Mouse (Mus musculus) mesoderm, embryonic 11.5 days (tissue): ENCODE measurements around the gene Hoxc11.

Source experiments
- DNase-seq: peaks from one replicate; pipeline ENCODE4 v3.0.0-alpha.2; 2012; ENCODE audit warnings: low read depth, low spot score

Gene Hoxc11

GRCm38 (mm10) chr15:102954192-102955006 is at the start of gene Hoxc11:
Hoxc11 (plus strand) TSS chr15:102954427.
- peak; percentile 41 for DNase-seq

DNA sequence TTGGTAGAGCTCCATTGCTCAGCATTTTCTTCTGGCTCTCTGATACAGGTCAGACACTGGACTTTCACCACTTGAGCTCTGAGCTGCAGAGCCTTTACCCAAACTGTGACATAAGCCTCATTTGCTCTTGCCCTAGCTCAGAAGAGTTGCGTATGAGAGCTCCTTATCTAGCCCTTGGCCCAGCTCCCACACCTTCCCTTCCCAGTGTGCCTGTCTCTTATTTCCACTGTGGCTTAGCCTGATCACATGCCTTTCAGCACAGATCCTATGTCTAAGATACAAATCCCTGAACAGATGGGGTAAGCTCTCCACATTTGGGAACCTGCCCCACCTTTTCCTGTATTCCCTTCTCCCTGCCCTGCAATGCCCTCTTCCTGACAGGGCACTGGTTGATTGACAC is 49.3 kb upstream of the Hoxc11 start:
- DNase-seq = no peak

- no peak for DNase-seq
Observed at GRCm38 (mm10) chr15:102909536-102909935, 44.7 kb upstream of the Hoxc11 start.

- DNase-seq = no peak
Observed at GRCm38 (mm10) chr15:102910038-102910437, 44.2 kb upstream of the Hoxc11 start.

GRCm38 (mm10) chr15:102910496-102911095 is 43.6 kb upstream of the Hoxc11 start:
- DNase-seq = no peak

GRCm38 (mm10) chr15:102913038-102913585 is 41.1 kb upstream of the Hoxc11 start:
- DNase-seq = no peak

DNA sequence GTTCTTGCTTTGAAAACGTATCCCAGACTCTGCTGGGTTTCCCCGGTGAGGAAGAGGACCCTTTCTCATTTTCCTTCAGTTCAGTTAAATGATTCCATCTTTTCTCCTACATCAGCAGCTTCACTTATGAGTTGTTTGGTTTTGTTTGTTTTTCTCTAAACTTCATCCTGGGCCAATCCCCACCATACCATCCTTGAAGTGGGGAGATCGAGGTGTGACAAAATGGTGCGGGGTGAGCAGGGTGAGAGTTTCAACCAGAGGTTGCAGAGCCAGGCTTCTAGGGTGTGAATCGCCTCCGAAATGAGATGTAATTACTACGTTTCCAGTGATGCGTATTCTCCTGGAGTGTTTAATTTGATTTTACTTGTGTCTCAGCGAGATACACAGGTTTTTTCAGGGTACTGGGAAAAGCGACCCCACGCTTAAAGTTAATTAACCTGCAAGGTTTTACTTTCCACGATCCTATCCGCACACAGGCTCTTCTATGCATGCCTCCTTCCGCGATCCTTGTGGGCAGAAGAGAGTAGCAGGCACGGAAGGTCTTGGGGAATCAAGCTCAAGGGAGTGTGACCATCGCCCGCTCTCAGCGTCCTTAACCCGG is 36.2 kb upstream of the Hoxc11 start:
- peak; percentile 19 for DNase-seq

- no peak for DNase-seq
Observed at GRCm38 (mm10) chr15:102918611-102919265, 35.5 kb upstream of the Hoxc11 start.

DNA sequence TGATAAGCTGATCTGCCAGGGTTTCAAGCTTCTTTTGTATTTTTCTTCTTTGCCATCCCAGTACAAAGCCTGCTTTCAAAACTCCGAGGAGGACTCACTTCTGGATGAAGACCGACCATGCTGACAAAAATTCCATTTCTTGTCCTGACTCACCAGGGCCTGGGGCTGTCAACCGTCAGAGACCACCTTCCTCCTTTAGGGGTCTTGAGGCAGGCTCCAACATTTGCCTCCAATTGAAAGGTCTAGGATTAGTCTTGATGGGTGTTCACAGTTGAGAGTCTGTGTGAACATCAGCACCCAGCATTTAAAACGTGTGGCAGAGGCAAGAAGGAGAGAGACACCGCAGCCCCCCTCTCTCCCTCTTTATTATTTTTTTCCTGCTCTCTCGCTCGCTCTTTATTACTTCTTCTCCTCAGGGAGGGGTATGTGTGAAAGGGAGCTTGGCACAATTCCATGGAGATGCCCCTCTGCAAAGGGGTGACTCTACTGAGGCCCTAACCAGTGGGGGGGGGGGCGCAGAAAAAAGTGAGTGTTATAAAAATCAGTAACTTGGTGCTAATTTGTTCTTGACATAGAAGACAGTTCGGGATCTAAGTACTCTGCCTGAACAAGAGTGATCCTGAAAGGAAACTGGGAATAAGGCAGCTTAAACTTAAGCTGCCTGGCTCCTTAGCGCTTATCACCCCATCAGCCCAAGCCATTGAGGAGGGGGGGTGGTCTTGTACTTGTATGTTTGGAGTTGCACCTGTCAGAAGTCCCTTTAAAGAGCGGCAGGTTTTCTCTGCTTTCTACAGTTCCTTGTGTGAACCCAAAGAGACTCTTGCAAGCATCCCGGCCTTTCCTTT is 34.7 kb upstream of the Hoxc11 start:
- DNase-seq = peak; percentile 4

GRCm38 (mm10) chr15:102920619-102921018 is 33.6 kb upstream of the Hoxc11 start:
- peak; percentile 91 for DNase-seq

- peak; percentile 19 for DNase-seq
Observed at GRCm38 (mm10) chr15:102921053-102922011, 32.9 kb upstream of the Hoxc11 start, which contains the start of gene Hoxc13. Hoxc13 (plus strand) TSS chr15:102921103.

DNA sequence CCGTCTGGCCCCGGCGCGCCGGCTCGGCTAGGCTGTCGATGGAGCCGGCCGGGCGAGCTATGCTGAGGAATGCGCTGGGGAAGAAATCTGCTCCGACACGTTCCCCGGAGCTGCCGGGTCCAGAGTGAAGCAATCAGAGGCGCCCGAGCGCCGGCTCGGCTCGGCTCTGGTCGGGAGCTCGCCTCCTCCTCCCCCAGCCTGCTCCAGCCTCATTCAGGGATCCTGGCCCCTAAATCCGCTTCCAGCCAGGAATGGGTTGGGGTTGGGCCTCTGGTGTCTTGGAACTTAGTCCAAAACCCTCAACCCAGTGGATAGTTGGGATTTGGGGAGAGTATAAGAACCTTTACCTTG is 32.2 kb upstream of the Hoxc11 start:
- DNase-seq = no peak

DNA sequence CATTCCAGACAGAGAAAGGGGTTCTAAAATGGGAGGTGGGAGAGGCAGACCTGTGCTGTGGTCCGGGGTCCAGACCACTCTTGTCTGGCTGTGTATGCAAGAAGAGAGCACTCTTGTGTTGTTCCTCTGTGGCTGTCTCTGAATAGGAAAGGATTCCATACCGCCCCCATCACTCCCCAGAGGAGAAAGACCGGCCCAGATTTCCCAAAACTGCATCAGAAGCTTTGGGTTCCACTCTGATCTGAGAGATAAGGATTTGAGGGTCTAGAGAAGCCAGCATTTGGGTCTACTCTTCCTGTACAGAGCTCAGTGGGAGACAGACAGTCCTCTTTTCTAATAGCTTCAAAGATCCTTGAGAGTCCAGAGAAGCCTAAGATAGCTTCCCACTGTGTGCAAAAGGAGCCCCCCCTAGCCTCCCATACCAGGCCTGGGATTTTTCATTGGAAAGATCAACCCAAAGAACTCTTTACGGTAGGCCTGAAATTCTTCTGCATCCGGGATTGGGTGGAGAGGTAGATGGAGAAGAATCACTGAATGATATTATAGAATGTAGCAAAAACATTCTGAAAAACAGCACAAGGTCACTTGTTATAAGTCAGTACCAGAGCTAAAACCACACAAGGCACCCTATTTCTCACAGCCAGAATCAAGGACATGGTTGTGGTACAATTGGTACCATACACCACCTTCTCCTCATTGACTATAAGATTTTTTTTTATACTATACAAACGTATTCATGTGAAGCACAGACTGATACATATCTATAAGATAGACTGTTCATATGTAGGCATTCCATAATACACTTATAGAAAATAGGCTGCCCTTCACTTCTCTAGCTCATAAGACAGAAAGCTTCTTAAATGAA is 31.4 kb upstream of the Hoxc11 start:
- no peak for DNase-seq

DNA sequence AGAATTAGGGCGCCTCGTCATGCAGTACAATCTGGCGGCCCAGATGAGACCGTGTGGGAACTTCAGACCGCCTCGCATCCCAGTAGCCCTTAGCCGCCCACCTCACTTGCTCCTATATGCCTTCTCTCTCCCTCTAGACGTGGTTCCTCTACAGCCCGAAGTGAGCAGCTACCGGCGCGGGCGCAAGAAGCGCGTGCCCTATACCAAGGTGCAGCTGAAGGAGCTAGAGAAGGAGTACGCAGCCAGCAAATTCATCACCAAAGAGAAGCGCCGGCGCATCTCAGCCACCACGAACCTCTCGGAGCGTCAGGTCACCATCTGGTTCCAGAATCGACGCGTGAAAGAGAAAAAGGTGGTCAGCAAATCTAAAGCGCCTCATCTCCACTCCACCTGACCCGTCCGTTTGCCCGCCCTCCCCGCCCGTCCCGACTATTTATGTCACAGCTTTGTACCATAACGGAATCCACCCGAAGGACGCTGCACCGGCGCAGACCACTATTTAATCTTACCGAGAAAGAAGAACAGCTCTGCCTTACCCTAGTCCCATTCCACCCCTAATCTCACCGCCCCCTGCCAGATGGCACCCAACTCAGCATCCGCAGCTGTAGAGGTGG is 27.1 kb upstream of the Hoxc11 start:
- DNase-seq = no peak

DNA sequence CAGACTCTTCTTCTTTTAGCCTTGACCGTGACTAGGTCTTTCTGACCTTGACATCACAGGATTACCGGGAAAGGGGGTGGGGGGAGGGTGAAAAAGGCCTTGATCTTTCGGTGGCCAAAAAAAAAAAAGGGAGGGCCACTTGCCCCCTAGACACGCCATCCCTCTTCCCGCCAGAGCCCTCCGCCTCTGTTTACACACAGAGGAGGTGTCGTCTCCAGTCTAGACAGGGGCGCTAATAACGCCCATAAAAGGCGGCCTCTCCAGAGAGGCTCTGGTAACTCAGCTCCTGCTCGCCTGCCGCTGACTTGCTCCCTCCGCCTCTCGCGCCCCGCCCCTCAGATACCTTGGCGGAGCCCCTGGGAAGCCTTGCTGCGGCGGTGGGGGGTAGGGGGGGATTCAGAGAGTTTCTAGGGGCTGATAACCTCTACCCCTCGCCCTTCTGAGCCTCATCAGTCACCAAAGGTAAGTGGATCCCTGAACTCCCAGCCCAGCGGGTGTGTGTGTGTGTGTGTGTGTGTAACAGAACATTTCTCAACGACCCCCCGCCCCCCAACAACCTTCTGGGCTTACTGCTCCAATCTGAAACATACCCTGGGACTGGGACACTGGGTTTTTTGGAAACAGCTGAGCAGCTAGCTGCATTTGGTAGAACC is 22.4 kb upstream of the Hoxc11 start:
- no peak for DNase-seq

- no peak for DNase-seq
Observed at GRCm38 (mm10) chr15:102934438-102934837, 19.8 kb upstream of the Hoxc11 start.

DNA sequence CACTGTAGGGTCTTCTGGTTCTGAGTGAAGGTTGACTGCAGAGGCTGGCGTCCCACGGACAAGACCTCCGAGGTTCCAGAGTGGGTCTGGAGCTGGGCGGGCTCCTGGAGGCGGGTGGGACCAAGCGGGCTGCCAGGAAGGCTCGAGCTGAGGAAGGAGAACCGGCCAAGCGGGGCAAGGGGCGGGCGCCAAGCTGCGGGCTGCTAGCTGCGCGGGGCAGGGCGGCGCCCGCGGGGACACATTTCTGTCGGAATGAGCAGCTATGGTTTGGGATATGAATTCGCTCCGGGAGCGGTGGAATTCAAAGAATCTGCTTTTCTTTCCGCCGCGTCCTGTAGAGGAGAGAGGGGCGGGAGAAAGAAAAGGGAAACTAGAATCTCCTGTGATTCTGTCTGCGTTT is 19.3 kb upstream of the Hoxc11 start:
- DNase-seq = no peak
